ENCODE assay signal across 15 mouse cellular contexts in the genomic region with DNA sequence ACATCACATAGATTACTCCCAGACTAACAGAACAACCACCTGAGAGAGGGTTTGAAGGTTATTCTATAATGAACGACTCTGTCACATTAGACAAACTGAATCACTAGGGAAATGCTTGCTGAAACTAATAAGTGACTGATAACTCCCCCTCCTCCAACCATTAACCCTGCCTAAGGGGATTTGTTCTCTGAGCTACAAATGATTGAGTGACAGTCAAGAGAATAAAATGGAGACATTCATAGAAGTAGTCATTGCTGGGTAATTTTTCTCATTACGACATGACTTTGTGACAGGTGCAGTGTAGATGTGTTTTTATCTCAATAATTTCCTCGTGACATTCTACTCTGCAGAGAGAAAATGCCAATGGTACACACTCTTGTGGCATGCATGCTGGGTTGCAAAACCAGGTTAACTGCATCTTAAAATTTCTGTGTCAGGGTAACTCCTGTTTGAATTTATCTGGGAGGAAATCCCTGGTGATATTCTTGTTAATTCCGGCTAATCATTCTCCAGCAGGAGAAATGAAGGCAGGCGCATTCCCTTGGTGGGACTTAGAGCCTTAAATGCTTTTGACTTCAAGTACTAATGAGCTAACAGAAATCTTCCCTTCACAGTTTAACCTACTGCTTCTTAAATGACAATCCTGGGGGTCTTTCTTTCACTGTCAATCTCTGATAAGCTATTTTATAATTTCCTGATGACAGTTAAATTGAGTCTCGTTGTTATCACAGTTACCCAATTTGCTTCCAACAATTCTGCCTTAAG.
DNase-seq lines count a peak whose midpoint lies in the region; ATAC-seq lines count a peak whose summit lies in the region.
"Had no signal": no experiment of that assay in that cellular context is flagged by ENCODE, and none has a peak within 500 bp of the region (broad histone marks: within the 10 kb centered on the region; RNA-seq: fewer than 3 reads in every experiment).

No protein-coding gene starts in this region.

- ATAC-seq in forebrain, embryonic 13.5 days = peak; percentile 39; the same call in 1 of the 2 replicates
- no peak for ATAC-seq in forebrain, embryonic 11.5 days (replicated peaks; ENCODE audit: low FRiP score)
- peak; percentile 49 for ATAC-seq in midbrain, embryonic 14.5 days (ENCODE audit: low FRiP score, low TSS enrichment)
- ATAC-seq in midbrain, embryonic 11.5 days (ENCODE audit: low FRiP score) = no peak
- peak; percentile 81 for ATAC-seq in midbrain, embryonic 15.5 days (replicated peaks)

- 0 out of 2 replicates have a peak, but pooled peaks cover 6% of the 10 kb centered on the region for H3K27me3 ChIP-seq in forebrain, embryonic 13.5 days
- no peaks in the 10 kb centered on the region; the same call in 1 of the 2 replicates for H3K27me3 ChIP-seq in forebrain, embryonic 11.5 days (ENCODE audit: control insufficient read depth, insufficient read depth, low read length)
- H3K27me3 ChIP-seq in midbrain, embryonic 14.5 days (ENCODE audit: control insufficient read depth, insufficient read depth, low read length) = no peaks in the 10 kb centered on the region
- H3K27me3 ChIP-seq in midbrain, embryonic 11.5 days (ENCODE audit: control insufficient read depth, insufficient read depth, low read length) = no peaks in the 10 kb centered on the region
- no peaks in the 10 kb centered on the region for H3K27me3 ChIP-seq in midbrain, embryonic 15.5 days (replicated peaks)
- H3K27me3 ChIP-seq: heart, embryonic 15.5 days; limb, embryonic 12.5 days; liver, embryonic 15.5 days had no signal

- no peaks in the 10 kb centered on the region for H3K9me3 ChIP-seq in forebrain, embryonic 13.5 days (replicated peaks)
- H3K9me3 ChIP-seq in forebrain, embryonic 11.5 days (ENCODE audit: control insufficient read depth, low read length) = no peaks in the 10 kb centered on the region
- no peaks in the 10 kb centered on the region for H3K9me3 ChIP-seq in midbrain, embryonic 14.5 days (ENCODE audit: control insufficient read depth, low read length)
- no peaks in the 10 kb centered on the region for H3K9me3 ChIP-seq in midbrain, embryonic 11.5 days (ENCODE audit: control insufficient read depth, low read length)
- no peaks in the 10 kb centered on the region for H3K9me3 ChIP-seq in midbrain, embryonic 15.5 days
- H3K9me3 ChIP-seq: heart, embryonic 15.5 days; limb, embryonic 12.5 days; liver, embryonic 15.5 days had no signal

- WGBS in forebrain, embryonic 13.5 days = 35% methylated on average over 6 of the region's 6 CpGs
- 52% methylated on average over 6 of the region's 6 CpGs for WGBS in forebrain, embryonic 11.5 days
- 44% methylated on average over 6 of the region's 6 CpGs for WGBS in midbrain, embryonic 14.5 days
- 82% methylated on average over 6 of the region's 6 CpGs for WGBS in midbrain, embryonic 11.5 days
- WGBS in midbrain, embryonic 15.5 days = 38% methylated on average over 6 of the region's 6 CpGs

- H3K9ac ChIP-seq in forebrain, embryonic 13.5 days = no peak overlapping the region
- H3K9ac ChIP-seq in forebrain, embryonic 11.5 days (ENCODE audit: low read length) = no peak overlapping the region
- H3K9ac ChIP-seq in midbrain, embryonic 14.5 days (replicated peaks; ENCODE audit: low read length) = no peak overlapping the region
- H3K9ac ChIP-seq in midbrain, embryonic 11.5 days (ENCODE audit: low read length) = no peak overlapping the region
- no peak overlapping the region for H3K9ac ChIP-seq in midbrain, embryonic 15.5 days
- H3K9ac ChIP-seq: heart, embryonic 15.5 days; limb, embryonic 12.5 days; liver, embryonic 15.5 days had no signal

- DNase-seq in forebrain, embryonic 11.5 days (ENCODE audit: low spot score) = no peak
- peak; percentile 51 for DNase-seq in midbrain, embryonic 14.5 days
- no peak for DNase-seq in midbrain, embryonic 11.5 days (ENCODE audit: low spot score, missing footprints)
- DNase-seq in embryo, embryonic 10 days (ENCODE audit: low spot score) = no peak
- DNase-seq in yolk sac, embryonic 10.5 days (ENCODE audit: low spot score) = no peak
- no peak for DNase-seq in lung, postnatal 4 days
- DNase-seq: heart, adult 18-20 months; spleen, adult 18-20 months; thymus, postnatal 14 days had no signal

- no peaks in the 10 kb centered on the region for H3K36me3 ChIP-seq in forebrain, embryonic 13.5 days (ENCODE audit: poor library complexity, severe bottlenecking)
- H3K36me3 ChIP-seq in forebrain, embryonic 11.5 days (ENCODE audit: control insufficient read depth, insufficient read depth, low read length) = no peaks in the 10 kb centered on the region
- H3K36me3 ChIP-seq in midbrain, embryonic 14.5 days (ENCODE audit: control insufficient read depth, insufficient read depth, low read length) = no peaks in the 10 kb centered on the region
- no peaks in the 10 kb centered on the region for H3K36me3 ChIP-seq in midbrain, embryonic 11.5 days (ENCODE audit: control insufficient read depth, insufficient read depth, low read length)
- H3K36me3 ChIP-seq in midbrain, embryonic 15.5 days (replicated peaks) = no peaks in the 10 kb centered on the region
- H3K36me3 ChIP-seq: heart, embryonic 15.5 days; limb, embryonic 12.5 days; liver, embryonic 15.5 days had no signal

- H3K27ac ChIP-seq in forebrain, embryonic 13.5 days = no peak overlapping the region; the same call in 1 of the 2 replicates
- H3K27ac ChIP-seq in forebrain, embryonic 11.5 days (ENCODE audit: low read depth, low read length) = no peak overlapping the region
- H3K27ac ChIP-seq in midbrain, embryonic 14.5 days (replicated peaks; ENCODE audit: low read depth, low read length) = no peak overlapping the region
- H3K27ac ChIP-seq in midbrain, embryonic 11.5 days (ENCODE audit: low read depth, low read length) = no peak overlapping the region
- peak overlapping the region; percentile 4; the same call in 1 of the 2 replicates for H3K27ac ChIP-seq in midbrain, embryonic 15.5 days
- H3K27ac ChIP-seq: heart, embryonic 15.5 days; limb, embryonic 12.5 days; liver, embryonic 15.5 days; stomach, postnatal 0 days had no signal

- H3K4me2 ChIP-seq in forebrain, embryonic 13.5 days = no peak overlapping the region
- H3K4me2 ChIP-seq in forebrain, embryonic 11.5 days (ENCODE audit: low read depth, low read length, severe bottlenecking) = no peak overlapping the region
- no peak overlapping the region for H3K4me2 ChIP-seq in midbrain, embryonic 14.5 days (ENCODE audit: low read length)
- H3K4me2 ChIP-seq in midbrain, embryonic 11.5 days = no peak overlapping the region
- no peak overlapping the region for H3K4me2 ChIP-seq in midbrain, embryonic 15.5 days
- H3K4me2 ChIP-seq: heart, embryonic 15.5 days; limb, embryonic 12.5 days; liver, embryonic 15.5 days had no signal

- peaks cover 20% of the 10 kb centered on the region for H3K4me1 ChIP-seq in forebrain, embryonic 13.5 days
- peaks cover 8% of the 10 kb centered on the region; the same call in 1 of the 2 replicates for H3K4me1 ChIP-seq in forebrain, embryonic 11.5 days (replicated peaks; ENCODE audit: control insufficient read depth, insufficient read depth, low read length)
- peaks cover 9% of the 10 kb centered on the region for H3K4me1 ChIP-seq in midbrain, embryonic 14.5 days (ENCODE audit: control insufficient read depth, insufficient read depth, low read length)
- peaks cover 5% of the 10 kb centered on the region for H3K4me1 ChIP-seq in midbrain, embryonic 11.5 days (ENCODE audit: control insufficient read depth, insufficient read depth, low read length)
- H3K4me1 ChIP-seq in midbrain, embryonic 15.5 days = peaks cover 15% of the 10 kb centered on the region
- H3K4me1 ChIP-seq: heart, embryonic 15.5 days; limb, embryonic 12.5 days; liver, embryonic 15.5 days had no signal

- H3K4me3 ChIP-seq in forebrain, embryonic 13.5 days = no peak overlapping the region
- no peak overlapping the region for H3K4me3 ChIP-seq in forebrain, embryonic 11.5 days (ENCODE audit: low read depth, low read length)
- no peak overlapping the region for H3K4me3 ChIP-seq in midbrain, embryonic 14.5 days (replicated peaks; ENCODE audit: low read depth, low read length)
- H3K4me3 ChIP-seq in midbrain, embryonic 11.5 days (ENCODE audit: low read depth, low read length) = no peak overlapping the region
- H3K4me3 ChIP-seq in midbrain, embryonic 15.5 days = no peak overlapping the region
- H3K4me3 ChIP-seq: heart, embryonic 15.5 days; limb, embryonic 12.5 days; liver, embryonic 15.5 days had no signal

Comparison
In these comparisons a context has a peak if more than half of its experiments do, and no peak if none do; other contexts are left out.
1. ATAC-seq: peak in forebrain, embryonic 13.5 days (single experiment), midbrain, embryonic 14.5 days (single experiment) and midbrain, embryonic 15.5 days (single experiment); none in forebrain, embryonic 11.5 days (single experiment) and midbrain, embryonic 11.5 days (single experiment).